Mouse (Mus musculus) hindbrain, postnatal 0 days (tissue): ENCODE data around the gene Dusp8. TPM values are rescaled to one million over a fixed set of nuclear protein-coding genes. Genes with fewer than 3 reads are reported as not detected.

ENCODE experiments used
- ATAC-seq: fragments of 200-750 bp; cut with Nextera tagmentation; 2 replicates; pipeline ENCODE4 v1.8.0; 2017; ENCODE audit warnings: mild to moderate bottlenecking, moderate TSS enrichment, moderate library complexity
- DNase-seq: peaks from one replicate; pipeline ENCODE4 v3.0.0-alpha.2; 2015; ENCODE audit warnings: low spot score
- H3K27ac ChIP-seq: fragments of 300-500 bp; sonication (generic); 2 replicates; pipeline ENCODE4 v1.5.1; 2014; ENCODE audit warnings: mild to moderate bottlenecking
- H3K27me3 ChIP-seq: fragments of 300-500 bp; sonication (generic); 2 replicates; pipeline ENCODE4 v1.6.1; 2014; ENCODE audit warnings: low read length, mixed read lengths; ENCODE audit not compliant: insufficient read depth
- H3K36me3 ChIP-seq: fragments of 300-500 bp; sonication (generic); 2 replicates; pipeline ENCODE4 v1.6.1; 2014; ENCODE audit warnings: low read length, mixed read lengths; ENCODE audit not compliant: insufficient read depth
- H3K4me1 ChIP-seq: fragments of 300-500 bp; sonication (generic); 2 replicates; pipeline ENCODE4 v1.6.1; 2014; ENCODE audit warnings: antibody characterized with exemption, low read length, mixed read lengths; ENCODE audit not compliant: insufficient read depth
- H3K4me2 ChIP-seq: fragments of 300-500 bp; sonication (generic); 2 replicates; pipeline ENCODE4 v1.6.1; 2014; ENCODE audit warnings: low read depth, mild to moderate bottlenecking, low read length, moderate library complexity, mixed read lengths
- H3K4me3 ChIP-seq: fragments of 300-500 bp; sonication (generic); 2 replicates; pipeline ENCODE4 v1.5.1; 2014; ENCODE audit warnings: low read length
- H3K9ac ChIP-seq: fragments of 300-500 bp; sonication (generic); replicated peaks from 2 replicates; pipeline ENCODE4 v1.6.1; 2014; ENCODE audit warnings: mild to moderate bottlenecking, low read length, moderate library complexity, mixed read lengths
- H3K9me3 ChIP-seq: fragments of 300-500 bp; sonication (generic); 2 replicates; pipeline ENCODE4 v1.6.1; 2016; ENCODE audit warnings: low read length, mixed read lengths
- CTCF ChIP-seq: IDR thresholded peaks from 2 replicates; pipeline ENCODE4 v1.5.1; 2016; ENCODE audit warnings: antibody characterized with exemption, control low read depth, low read depth
- WGBS: fragments of 180-500 bp; shearing (Covaris S2); extraction: QIAGEN DNeasy Blood & Tissue Kit; methylation state at CpG from one replicate; pipeline ENCODE4 v1.1.7; 2014; 5-methylcytosine and 5-hydroxymethylcytosine counted together
- polyA plus RNA-seq: library from polyadenylated mRNA; unstranded; fragments of >200 nt; fragmentation: Nextera tagmentation; extraction: Ambion mirVana; gene quantifications from 2 replicates; pipeline ENCODE4 v1.2.1, GENCODE M21; 2015
- total RNA-seq: library from RNA; depleted of rRNA; stranded (reverse); fragments of >200 nt; gene quantifications from 2 replicates; pipeline ENCODE4 v1.2.3, GENCODE M21; 2014

The Dusp8 gene
- total and polyA plus RNA-seq, 2 experiments from 2014 or later, result 94.6 to 129 TPM

DNA sequence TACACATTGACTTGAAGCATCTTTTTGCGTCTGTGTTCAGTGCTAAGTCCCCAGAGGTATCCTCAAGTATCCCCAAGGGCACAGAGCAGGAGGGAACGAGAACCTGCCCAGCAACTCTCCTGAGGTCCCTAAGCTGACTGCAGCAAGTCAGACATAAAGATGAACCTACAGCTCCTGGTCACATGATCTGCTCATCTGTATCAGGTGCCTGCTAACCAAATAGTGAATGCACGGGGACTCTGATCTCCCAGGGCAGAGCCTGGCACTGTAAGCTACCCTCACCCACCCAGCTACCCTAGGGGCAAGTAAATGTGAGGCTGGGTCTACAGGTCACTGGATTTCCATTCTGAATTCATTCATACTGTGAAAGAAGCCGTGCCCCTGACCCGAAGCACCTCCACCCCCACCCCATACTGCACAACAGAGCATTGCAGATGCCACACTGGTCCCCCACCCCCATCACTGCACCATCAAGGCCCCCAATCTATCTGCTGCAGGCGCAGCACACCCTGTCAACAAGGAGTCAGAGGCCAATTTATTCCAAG, 1.9 kb downstream of the Dusp8 start:
- no peak for ATAC-seq
- peaks cover 37% of the 10 kb centered on the region for H3K4me1 ChIP-seq
- H3K9ac ChIP-seq, result peak overlapping the region; percentile 96
- WGBS, result 17% methylated on average over 6 of the region's 6 CpGs
- peak overlapping the region; percentile 73 for H3K4me3 ChIP-seq
- DNase-seq, result no peak
- peak overlapping the region; percentile 94 for H3K27ac ChIP-seq
- no peaks in the 10 kb centered on the region for H3K9me3 ChIP-seq
- H3K36me3 ChIP-seq, result no peaks in the 10 kb centered on the region
- H3K27me3 ChIP-seq, result no peaks in the 10 kb centered on the region
- no peak for TF ChIP-seq CTCF
- peak overlapping the region; percentile 95 for H3K4me2 ChIP-seq

DNA sequence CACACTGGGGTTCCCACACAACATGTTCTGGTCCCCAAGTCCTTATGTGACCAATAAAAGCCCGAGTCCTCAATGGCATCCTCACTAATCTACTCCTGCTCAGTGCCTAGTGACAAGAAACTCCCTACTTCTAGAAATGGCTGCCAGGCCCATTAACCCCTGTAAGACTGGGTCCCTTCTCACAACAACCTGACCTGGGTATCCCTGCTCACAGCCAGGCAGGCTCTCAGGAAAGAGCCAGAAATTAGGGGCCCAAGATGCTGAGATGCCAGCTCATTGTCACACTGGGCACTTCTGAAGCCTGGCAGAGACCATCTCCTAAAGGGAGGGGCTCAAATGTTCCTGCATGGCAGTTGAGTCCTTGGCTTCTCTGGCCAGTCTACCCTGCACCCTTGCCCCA, 2.7 kb downstream of the Dusp8 start:
- 31% methylated on average over 1 of the region's 1 CpGs for WGBS
- H3K4me1 ChIP-seq, result peaks cover 43% of the 10 kb centered on the region

DNA sequence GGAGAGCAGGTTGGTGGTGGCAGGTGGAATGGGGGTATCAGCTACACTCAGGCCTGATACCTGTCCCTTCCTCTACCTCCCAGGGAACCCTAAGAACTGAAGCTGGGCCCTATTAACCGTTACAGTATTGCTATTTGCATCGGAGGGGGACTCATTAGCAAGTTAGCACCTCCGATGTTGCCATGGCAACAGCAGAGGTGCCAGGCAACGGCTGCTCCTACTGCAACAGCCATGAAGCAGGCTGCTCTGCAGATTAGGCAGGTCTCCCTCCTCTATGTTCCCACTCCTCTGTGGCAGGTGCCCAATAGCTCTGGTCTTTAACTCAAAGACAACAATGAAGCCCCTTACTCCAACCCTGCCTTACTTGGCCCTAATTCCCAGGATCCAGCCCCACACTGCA, 3.8 kb downstream of the Dusp8 start:
- Histone ChIP-seq H3K4me1 (peaks cover 43% of the 10 kb centered on the region), H3K9ac (peak overlapping the region; percentile 96), H3K4me3 (peak overlapping the region; percentile 73), H3K27ac (peak overlapping the region; percentile 94; the same call in 1 of the 2 replicates), H3K4me2 (peak overlapping the region; percentile 95), H3K27me3 (no peaks in the 10 kb centered on the region), H3K36me3 (peaks cover 17% of the 10 kb centered on the region), H3K9me3 (no peaks in the 10 kb centered on the region)
- ATAC-seq (no peak), DNase-seq (peak; percentile 92)
- WGBS, result 0% methylated on average over 4 of the region's 4 CpGs
- no peak for TF ChIP-seq CTCF

More for the DNA sequence above, 2.7 kb downstream of the Dusp8 start:
- TF ChIP-seq CTCF, result no peak
- peak overlapping the region; percentile 73 for H3K4me3 ChIP-seq
- DNase-seq (no peak), ATAC-seq (no peak)
- peak overlapping the region; percentile 94; the same call in 1 of the 2 replicates for H3K27ac ChIP-seq
- no peaks in the 10 kb centered on the region for H3K27me3 ChIP-seq
- H3K4me2 ChIP-seq, result peak overlapping the region; percentile 95
- peak overlapping the region; percentile 96 for H3K9ac ChIP-seq
- H3K36me3 ChIP-seq, result peaks cover 6% of the 10 kb centered on the region
- H3K9me3 ChIP-seq, result no peaks in the 10 kb centered on the region

DNA sequence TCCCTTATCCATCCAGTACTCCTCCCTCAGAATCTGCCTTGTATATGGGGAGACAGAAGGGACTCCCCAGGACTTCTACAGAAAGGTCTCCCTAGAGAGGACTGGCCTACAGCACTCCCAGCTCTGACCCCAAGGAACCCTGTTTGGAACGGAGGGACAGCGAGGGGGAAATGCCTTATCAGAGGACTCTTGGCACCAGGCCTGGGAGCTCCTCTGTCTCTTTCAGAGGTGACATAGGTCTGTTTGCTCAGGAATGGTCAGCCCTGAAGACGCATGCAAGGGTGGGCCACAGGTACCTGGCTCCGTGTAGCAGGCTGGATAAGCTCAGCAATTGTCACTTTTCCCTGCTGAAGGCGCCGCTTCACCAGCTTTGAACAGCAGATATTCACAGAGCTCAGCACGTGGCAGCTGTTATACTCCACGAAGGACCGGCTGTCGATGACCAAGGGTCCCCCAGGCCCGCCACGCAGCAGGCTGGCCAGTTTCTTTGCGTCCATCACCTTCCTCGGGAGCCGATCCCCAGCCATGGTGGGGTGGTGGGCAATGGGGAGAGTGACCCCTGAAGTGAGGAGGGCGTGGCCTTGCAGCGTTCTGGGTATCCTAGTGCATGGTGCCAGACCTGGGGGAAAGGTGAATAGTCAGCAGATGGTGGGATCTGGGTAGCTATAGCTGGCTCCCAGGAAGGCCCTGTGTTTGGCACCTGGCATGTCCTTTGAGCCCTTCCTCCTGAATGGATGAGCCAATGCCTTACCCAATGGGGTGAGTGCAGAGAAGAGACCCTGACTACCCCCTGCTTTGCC, 5.8 kb downstream of the Dusp8 start:
- H3K36me3 ChIP-seq, result peaks cover 28% of the 10 kb centered on the region
- H3K9ac ChIP-seq, result peak overlapping the region; percentile 31; the same call in 1 of the 2 replicates
- H3K4me3 ChIP-seq, result no peak overlapping the region
- H3K27me3 ChIP-seq, result no peaks in the 10 kb centered on the region
- TF ChIP-seq CTCF, result no peak
- peaks cover 41% of the 10 kb centered on the region for H3K4me1 ChIP-seq
- peak; percentile 35 for DNase-seq
- H3K4me2 ChIP-seq, result peak overlapping the region; percentile 95
- no peaks in the 10 kb centered on the region for H3K9me3 ChIP-seq
- no peak for ATAC-seq
- WGBS, result 32% methylated on average over 17 of the region's 17 CpGs
- peak overlapping the region; percentile 61 for H3K27ac ChIP-seq

DNA sequence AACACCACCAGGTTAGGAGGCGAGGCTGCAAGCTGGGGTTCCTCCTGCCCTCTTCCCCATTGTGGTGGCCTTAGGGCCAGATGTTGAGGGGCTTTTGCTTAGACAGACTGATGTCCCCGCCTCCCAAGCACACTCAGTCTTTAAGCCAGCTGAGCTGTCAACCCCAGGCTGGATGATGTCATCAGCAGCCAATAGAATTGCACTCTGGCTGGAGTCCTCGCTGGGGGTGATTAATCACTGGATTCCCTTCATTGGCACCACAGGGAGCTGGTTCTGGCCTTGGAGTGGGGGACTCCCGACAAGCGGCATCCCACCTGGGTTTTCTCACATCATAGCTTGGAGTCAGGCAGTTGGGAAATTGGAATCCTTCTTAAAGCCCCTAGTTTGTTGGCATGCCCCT, 6.8 kb downstream of the Dusp8 start:
- peak overlapping the region; percentile 61 for H3K27ac ChIP-seq
- DNase-seq (peak; percentile 90), ATAC-seq (peak; percentile 77)
- no peak for TF ChIP-seq CTCF
- H3K4me2 ChIP-seq, result peak overlapping the region; percentile 95
- peaks cover 44% of the 10 kb centered on the region for H3K4me1 ChIP-seq
- H3K9me3 ChIP-seq, result no peaks in the 10 kb centered on the region
- WGBS, result 9% methylated on average over 5 of the region's 5 CpGs
- H3K9ac ChIP-seq, result peak overlapping the region; percentile 31
- H3K4me3 ChIP-seq, result no peak overlapping the region
- H3K27me3 ChIP-seq, result no peaks in the 10 kb centered on the region
- peaks cover 28% of the 10 kb centered on the region for H3K36me3 ChIP-seq

DNA sequence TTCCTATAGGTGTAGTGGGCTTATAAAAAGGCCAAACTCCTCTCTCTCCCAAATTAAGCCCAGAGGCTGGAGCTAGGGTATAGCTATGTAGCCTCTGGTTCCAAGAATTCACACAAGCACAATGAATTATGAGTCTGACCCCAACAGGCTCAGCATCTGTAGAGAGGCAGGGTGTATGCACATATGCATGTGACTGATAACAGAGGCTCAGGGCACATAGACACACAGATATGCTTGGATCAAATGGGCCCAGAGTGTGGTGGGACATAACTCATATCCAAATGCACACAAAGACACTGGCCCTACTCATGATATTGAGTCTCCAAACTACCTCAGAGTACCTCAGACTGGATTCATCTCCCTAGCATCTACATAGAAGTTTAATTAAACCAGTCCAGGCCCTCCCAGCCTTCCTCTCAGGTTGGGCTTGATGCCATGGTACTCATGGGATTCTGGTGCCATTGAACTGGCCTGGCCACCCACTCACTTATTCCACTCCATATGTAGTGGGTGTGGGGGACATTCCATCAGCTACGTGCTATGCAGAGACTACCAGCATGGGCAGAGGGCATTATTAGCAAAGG, 8.5 kb downstream of the Dusp8 start:
- H3K9ac ChIP-seq, result no peak overlapping the region
- H3K9me3 ChIP-seq, result no peaks in the 10 kb centered on the region
- H3K4me3 ChIP-seq, result no peak overlapping the region
- 59% methylated on average over 1 of the region's 1 CpGs for WGBS
- H3K4me1 ChIP-seq, result peaks cover 39% of the 10 kb centered on the region
- H3K27ac ChIP-seq, result no peak overlapping the region
- no peak overlapping the region for H3K4me2 ChIP-seq
- DNase-seq (no peak), ATAC-seq (no peak)
- no peaks in the 10 kb centered on the region for H3K27me3 ChIP-seq
- no peak for TF ChIP-seq CTCF
- H3K36me3 ChIP-seq, result peaks cover 39% of the 10 kb centered on the region
